Mouse (Mus musculus) intestine, embryonic 16.5 days (tissue): ENCODE results near the gene Alkbh1. TPM values are rescaled to one million over a fixed set of nuclear protein-coding genes. Genes with fewer than 3 reads are reported as not detected.

Source experiments
- microRNA-seq: library from miRNA; unstranded; fragments of <30 nt; microRNA quantifications from one replicate; pipeline ENCODE4, GENCODE M21; 2016
- polyA plus RNA-seq: library from polyadenylated mRNA; unstranded; fragments of >200 nt; fragmentation: Nextera tagmentation; extraction: Ambion mirVana; gene quantifications from 2 replicates; pipeline ENCODE4 v1.2.1, GENCODE M21; 2015

The Alkbh1 gene
- polyA plus RNA-seq, 1 experiment from 2014 or later = 52.0 TPM

Small RNA genes lying within 50 kb of the gene (microRNA-seq; reads per million reads assigned to microRNA genes)
- 52.8 reads per million, percentile 41 among the genes with 10 or more reads in this experiment for gene Mir3068

Other genes with a start within 250 kb of the Alkbh1 start
- gene Samd15, start 244.3 kb downstream of the Alkbh1 start, polyA plus RNA-seq = 0.69 and 1.3 TPM in 2 replicates
- 0.95 and 1.4 TPM in 2 replicates for gene Tmed8, start 243.6 kb downstream of the Alkbh1 start, polyA plus RNA-seq
- 0.45 and 0.49 TPM in 2 replicates for gene Noxred1, start 205.3 kb downstream of the Alkbh1 start, polyA plus RNA-seq
- 40.8 and 42.4 TPM in 2 replicates for gene Vipas39, start 177.8 kb downstream of the Alkbh1 start, polyA plus RNA-seq
- gene Ahsa1, start 177.5 kb downstream of the Alkbh1 start, polyA plus RNA-seq = 196 and 225 TPM in 2 replicates
- 0.27 and 0.49 TPM in 2 replicates for gene Ism2, start 144.3 kb downstream of the Alkbh1 start, polyA plus RNA-seq
- 126 and 133 TPM in 2 replicates for gene Sptlc2, start 55.7 kb downstream of the Alkbh1 start, polyA plus RNA-seq
- 258 and 261 TPM in 2 replicates for gene Slirp, start 121 bp downstream of the Alkbh1 start, polyA plus RNA-seq
- 100.0 and 107 TPM in 2 replicates for gene Snw1, start 28.3 kb upstream of the Alkbh1 start, polyA plus RNA-seq
- not detected in 2 replicates for gene Gm5788, start 50.7 kb upstream of the Alkbh1 start, polyA plus RNA-seq
- not detected in 2 replicates for gene Gm8300, start 70.3 kb upstream of the Alkbh1 start, polyA plus RNA-seq
- gene Oog1, start 158.7 kb upstream of the Alkbh1 start, polyA plus RNA-seq = not detected in 2 replicates
- not detected in 2 replicates for gene Gm4027, start 174.9 kb upstream of the Alkbh1 start, polyA plus RNA-seq
- gene Gm16381, start 200.6 kb upstream of the Alkbh1 start, polyA plus RNA-seq = not detected in 2 replicates